Comparison of ENCODE assay signal across 21 mouse cellular contexts in the genomic region with DNA sequence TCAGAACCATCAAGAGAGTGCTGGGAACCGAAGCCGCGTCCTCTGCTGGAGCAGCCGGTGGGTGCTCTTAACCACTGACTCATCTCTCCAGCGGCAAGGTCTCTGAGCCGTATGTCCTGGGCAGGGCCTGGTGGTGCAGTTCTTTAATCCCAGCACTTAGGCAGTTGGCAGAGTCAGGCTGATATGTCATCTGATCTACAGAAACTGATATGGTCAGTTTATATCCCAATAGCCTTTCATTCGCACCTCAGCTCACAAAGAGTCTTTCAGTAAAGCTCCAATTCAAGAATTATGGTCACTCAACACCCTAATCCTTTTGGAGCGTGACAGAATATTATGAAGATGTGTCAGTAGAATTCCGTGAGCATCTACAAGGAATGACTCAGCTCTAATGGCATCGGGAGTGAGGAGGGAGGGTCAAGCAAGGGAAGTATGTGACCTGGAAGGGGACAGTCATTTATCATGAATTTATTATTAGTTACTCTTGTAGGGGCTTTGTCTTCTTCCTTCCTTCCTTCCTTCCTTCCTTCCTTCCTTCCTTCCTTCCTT. TPM values are rescaled to one million over a fixed set of nuclear protein-coding genes. Genes with fewer than 3 reads are reported as not detected.
A peak's percentile ranks its signal among the peaks of the same experiment; 100 is the strongest.
DNase-seq lines count a peak whose midpoint lies in the region; ATAC-seq and TF ChIP-seq lines count a peak whose summit lies in the region.
"Had no signal": no experiment of that assay in that cellular context is flagged by ENCODE, and none has a peak within 500 bp of the region (broad histone marks: within the 10 kb centered on the region; RNA-seq: fewer than 3 reads in every experiment).

No protein-coding gene starts in this region.

- no peak overlapping the region for H3K9ac ChIP-seq in MEL (ENCODE audit: control insufficient read depth, low read depth, low read length, poor library complexity, severe bottlenecking)
- H3K9ac ChIP-seq: forebrain, embryonic 15.5 days; heart, embryonic 15.5 days; hindbrain, embryonic 13.5 days had no signal

- peak; percentile 82 for DNase-seq in 3134 (ENCODE audit: extremely low read depth, insufficient read length, low spot score)
- DNase-seq in MEL (ENCODE audit: low read depth, low spot score), result no peak
- DNase-seq in Patski (ENCODE audit: low read depth, low spot score), result peak; percentile 64
- DNase-seq in kidney, postnatal 14 days, result no peak
- no peak for DNase-seq in cerebellum, adult 18-20 months
- DNase-seq in right cerebral cortex, postnatal 25 days, result no peak
- DNase-seq: adrenal gland, postnatal 25 days; cerebellum, adult 2 months; cerebellum, postnatal 10 days; gastrocnemius, postnatal 36 days; heart, adult 18-20 months; heart, postnatal 14 days had no signal

- no peaks in the 10 kb centered on the region for H3K9me3 ChIP-seq in MEL (replicated peaks; ENCODE audit: insufficient read depth, low read length)
- H3K9me3 ChIP-seq: embryonic facial prominence, embryonic 10.5 days; forebrain, embryonic 15.5 days; heart, embryonic 15.5 days; hindbrain, embryonic 13.5 days had no signal

- in situ Hi-C loops in Patski (cut with MboI; ENCODE audit: low pct_unique_long_range_greater_than_20kb), result loop anchor here (10.0 kb wide), 1 partner anchor 176 kb away; no protein-coding TSS in a partner anchor

- H3K27me3 ChIP-seq in MEL (ENCODE audit: control insufficient read depth in 1 of 2, insufficient read depth in 2 of 2, low read length in 2 of 2) (no peaks in the 10 kb centered on the region), Patski (no peaks in the 10 kb centered on the region), myocyte (ENCODE audit: control insufficient read depth, insufficient read depth, insufficient read length) (no peaks in the 10 kb centered on the region)
- H3K27me3 ChIP-seq: forebrain, embryonic 15.5 days; heart, embryonic 15.5 days; hindbrain, embryonic 13.5 days had no signal

- H3K4me2 ChIP-seq in myocyte (ENCODE audit: low read depth), result peak overlapping the region; percentile 65
- H3K4me2 ChIP-seq: forebrain, embryonic 15.5 days; heart, embryonic 11.5 days; heart, embryonic 15.5 days; hindbrain, embryonic 13.5 days had no signal

- TF ChIP-seq EP300 in MEL (IDR thresholded peaks at IDR 0.05; ENCODE audit: low read depth in 1 of 2, low read length in 2 of 2), result no peak

- no peak for TF ChIP-seq RAD21 in MEL (IDR thresholded peaks at IDR 0.05; ENCODE audit: low read depth, low read length)

- TF ChIP-seq POLR2A in MEL (IDR thresholded peaks at IDR 0.05; ENCODE audit: control insufficient read depth in 1 of 2, insufficient read depth in 1 of 2, low read depth in 1 of 2, low read length in 2 of 2, poor library complexity in 1 of 2) (no peak), myocyte (IDR thresholded peaks at IDR 0.05; ENCODE audit: insufficient read length, low read depth) (no peak)

- CTCF ChIA-PET in Patski (lab: Charles Lee), result interaction anchor here (1.1 to 1.9 kb wide), 5 partner anchors 9 to 63 kb away, joined by 4 to 8 read pairs (median 4); no protein-coding TSS in a partner anchor

- peak; percentile 36 for ATAC-seq in Patski
- ATAC-seq: CD4-positive, CD25-positive, alpha-beta regulatory T cell, adult 4 months; forebrain, embryonic 15.5 days; hindbrain, postnatal 0 days had no signal

- H3ac ChIP-seq in myocyte (ENCODE audit: control insufficient read depth, insufficient read length), result no peak overlapping the region

- H3K27ac ChIP-seq in MEL (ENCODE audit: control insufficient read depth, low read depth, low read length), result peak overlapping the region; percentile 30; the same call in 1 of the 2 replicates
- H3K27ac ChIP-seq: embryonic facial prominence, embryonic 10.5 days; forebrain, embryonic 15.5 days; heart, embryonic 15.5 days; hindbrain, embryonic 13.5 days; hindbrain, postnatal 0 days had no signal

- POLR2A ChIA-PET in Patski (lab: Charles Lee), result interaction anchor here (0.6 to 1.4 kb wide), 2 partner anchors 27 to 30 kb away, joined by 4 to 5 read pairs; no protein-coding TSS in a partner anchor

- TF ChIP-seq CTCF in MEL (IDR thresholded peaks at IDR 0.05 in 2 of 3, conservative IDR thresholded peaks at IDR 0.05 in 1 of 3; ENCODE audit: control insufficient read depth in 1 of 3, insufficient read depth in 1 of 3, low read depth in 2 of 3, low read length in 3 of 3, poor library complexity in 1 of 3, severe bottlenecking in 1 of 3), result 0 out of 6 replicates have a peak, but pooled peaks of 1 of the 3 experiments have one; percentile 0
- TF ChIP-seq CTCF in Patski (IDR thresholded peaks at IDR 0.05), result no peak

- H3K4me1 ChIP-seq in MEL (ENCODE audit: control insufficient read depth in 1 of 2, insufficient read depth in 2 of 2, low read length in 2 of 2), result peaks cover 9 to 45% of the 10 kb centered on the region in 2 experiments
- H3K4me1 ChIP-seq: embryonic facial prominence, embryonic 10.5 days; forebrain, embryonic 15.5 days; heart, embryonic 15.5 days; hindbrain, embryonic 13.5 days had no signal

- peaks cover 0 to 38% of the 10 kb centered on the region in 2 experiments; a peak in 2 of 4 replicates for H3K36me3 ChIP-seq in MEL (ENCODE audit: control insufficient read depth in 1 of 2, insufficient read depth in 2 of 2, low read length in 2 of 2)
- no peaks in the 10 kb centered on the region for H3K36me3 ChIP-seq in myocyte (ENCODE audit: control insufficient read depth, insufficient read depth)
- H3K36me3 ChIP-seq: embryonic facial prominence, embryonic 10.5 days; forebrain, embryonic 15.5 days; G1E; heart, embryonic 15.5 days; hindbrain, embryonic 13.5 days had no signal

- H3K4me3 ChIP-seq in MEL (ENCODE audit: control insufficient read depth in 1 of 2, insufficient read depth in 1 of 2, low read depth in 2 of 2, low read length in 2 of 2), result no peak overlapping the region
- no peak overlapping the region for H3K4me3 ChIP-seq in myocyte
- H3K4me3 ChIP-seq: embryonic facial prominence, embryonic 10.5 days; forebrain, embryonic 15.5 days; heart, embryonic 15.5 days; hindbrain, embryonic 13.5 days had no signal

- H3K79me2 ChIP-seq in MEL (ENCODE audit: control insufficient read depth, insufficient read depth, low read length, poor library complexity), result no peaks in the 10 kb centered on the region
- H3K79me2 ChIP-seq in myocyte (ENCODE audit: control insufficient read depth, insufficient read depth), result no peaks in the 10 kb centered on the region

TF ChIP-seq in MEL, 35 proteins besides CTCF, POLR2A, EP300 and RAD21:
- TF ChIP-seq GATA1 (IDR thresholded peaks at IDR 0.05; ENCODE audit: low read depth, low read length) (no peak), MEF2A (IDR thresholded peaks at IDR 0.05; ENCODE audit: extremely low read depth, insufficient replicate concordance, low read depth, low read length, poor library complexity, severe bottlenecking) (no peak), JUND (IDR thresholded peaks at IDR 0.05; ENCODE audit: low read depth, low read length) (no peak), TBP (IDR thresholded peaks at IDR 0.05; ENCODE audit: low read depth, low read length) (no peak), MYC (IDR thresholded peaks at IDR 0.05; ENCODE audit: low read depth, low read length) (0 out of 2 replicates have a peak, but pooled peaks have one; percentile 4), MYB (IDR thresholded peaks at IDR 0.05; ENCODE audit: low read depth, low read length) (no peak)

TF ChIP-seq in myocyte, 11 proteins besides CTCF, POLR2A, EP300 and RAD21:
- TF ChIP-seq CEBPB (IDR thresholded peaks at IDR 0.05; ENCODE audit: insufficient read depth, poor library complexity, severe bottlenecking), result no peak
- TF ChIP-seq MYOG (IDR thresholded peaks at IDR 0.05; ENCODE audit: control insufficient read depth in 1 of 3, insufficient read depth in 1 of 3, insufficient read length in 2 of 3, low read depth in 2 of 3), result peak in 1 of 3 experiments; percentile 37

RNA-seq across cellular contexts. Expression of a gene that starts 16.1 kb away (rescaled TPM):
- total RNA-seq in MEL (2012; rRNA removed), result 0.69 and 1.7 TPM in 2 replicates
- 1 to 10 TPM in 1 of 2 experiments, not detected in 1; 4.9 TPM for polyA plus RNA-seq in MEL (2012; ENCODE audit: insufficient read depth in 1 of 2, insufficient read length in 2 of 2, low read depth in 1 of 2, low replicate concordance in 2 of 2, missing spikeins in 1 of 2)
- polyA plus RNA-seq in Patski (2021), result 5.9 TPM
- polyA plus RNA-seq in myocyte (2012; fragmentation: generic; extraction: Trizol), result 2.4 TPM
- total RNA-seq: gastrocnemius, postnatal 36 days; hindbrain, postnatal 0 days had no signal

RNA-seq across cellular contexts. Expression of a gene that starts 16.4 kb away (rescaled TPM):
- total RNA-seq in MEL (2012; rRNA removed), result 132 and 140 TPM in 2 replicates
- polyA plus RNA-seq in MEL (2012; ENCODE audit: insufficient read depth in 1 of 2, insufficient read length in 2 of 2, low read depth in 1 of 2, low replicate concordance in 2 of 2, missing spikeins in 1 of 2) (100 to 1,000 TPM; 181 to 192 TPM), Patski (2021) (115 TPM), myocyte (2012; fragmentation: generic; extraction: Trizol) (71.4 TPM)

RNA-seq across cellular contexts. Expression of a gene that starts 31.4 kb away (rescaled TPM):
- 32.1 and 33.4 TPM in 2 replicates for total RNA-seq in MEL (2012; rRNA removed)
- 10 to 100 TPM in 1 of 2 experiments, not detected in 1; 30.2 TPM for polyA plus RNA-seq in MEL (2012; ENCODE audit: insufficient read depth in 1 of 2, insufficient read length in 2 of 2, low read depth in 1 of 2, low replicate concordance in 2 of 2, missing spikeins in 1 of 2)
- polyA plus RNA-seq in Patski (2021), result 44.5 TPM
- 6.8 TPM for polyA plus RNA-seq in myocyte (2012; fragmentation: generic; extraction: Trizol)

Comparison
In these comparisons a context has a peak if more than half of its experiments do, and no peak if none do; other contexts are left out.
1. DNase-seq: peak in 3134 (single experiment) and Patski (single experiment); none in MEL (single experiment), kidney, postnatal 14 days (single experiment), cerebellum, adult 18-20 months (0 of 2) and right cerebral cortex, postnatal 25 days (single experiment).